Mouse (Mus musculus): ENCODE results near the gene Sipa1l3.

DNA sequence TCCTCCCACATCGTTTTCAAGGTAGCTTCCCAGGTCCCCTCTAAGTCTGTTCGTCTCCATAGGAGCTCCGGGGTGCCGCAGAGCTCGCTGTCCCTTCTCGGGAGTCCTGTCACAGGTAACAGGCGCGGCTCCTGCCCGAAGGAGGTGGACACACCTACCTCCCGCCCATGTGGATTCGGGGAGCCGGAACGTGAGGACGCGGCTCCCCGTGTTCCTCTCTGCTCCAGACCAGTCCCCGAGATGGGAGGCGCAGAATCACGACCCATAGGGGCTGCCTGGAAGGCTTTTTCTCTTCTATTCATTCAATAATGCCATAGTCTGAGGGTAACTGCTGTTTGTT is 740 bp upstream of the Sipa1l3 start:
- TF ChIP-seq POLR2A (IDR thresholded peaks at IDR 0.05; ENCODE audit: extremely low read depth, insufficient read depth, low read length) (no peak), CTCF (IDR thresholded peaks at IDR 0.05; ENCODE audit: extremely low read depth, insufficient read depth, low read length) (no peak)

Measured in cortical plate, adult 2 months (tissue).